Mouse (Mus musculus): Measurements from ENCODE around the gene Col25a1.

Col25a1 gene

GRCm38 (mm10) chr3:130252355-130252754, 121.1 kb downstream of the Col25a1 start:
- DNase-seq (ENCODE audit: low spot score) = no peak

GRCm38 (mm10) chr3:130256059-130256458, 124.8 kb downstream of the Col25a1 start:
- DNase-seq (ENCODE audit: low spot score) = no peak

DNA sequence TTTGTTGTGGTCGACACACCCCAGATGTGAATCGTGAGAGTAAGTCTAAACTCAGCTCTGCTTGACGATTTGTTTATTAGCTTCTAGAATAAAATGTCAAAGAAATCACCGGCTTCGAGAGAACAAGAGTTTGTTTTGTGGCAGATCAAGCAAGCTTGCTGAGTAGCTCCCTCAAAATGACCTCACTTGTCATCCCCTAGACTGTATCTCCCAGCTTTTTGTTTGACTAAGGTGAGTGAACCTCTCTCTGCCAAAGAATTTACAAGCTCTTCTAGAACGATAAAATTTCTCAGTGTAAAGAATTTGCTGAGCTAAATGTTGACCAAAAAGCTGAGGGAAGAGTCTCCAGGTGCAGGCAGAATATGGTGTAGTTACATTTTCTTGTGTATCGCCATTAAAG, 125.3 kb downstream of the Col25a1 start:
- no peak for DNase-seq (ENCODE audit: low spot score)

DNA sequence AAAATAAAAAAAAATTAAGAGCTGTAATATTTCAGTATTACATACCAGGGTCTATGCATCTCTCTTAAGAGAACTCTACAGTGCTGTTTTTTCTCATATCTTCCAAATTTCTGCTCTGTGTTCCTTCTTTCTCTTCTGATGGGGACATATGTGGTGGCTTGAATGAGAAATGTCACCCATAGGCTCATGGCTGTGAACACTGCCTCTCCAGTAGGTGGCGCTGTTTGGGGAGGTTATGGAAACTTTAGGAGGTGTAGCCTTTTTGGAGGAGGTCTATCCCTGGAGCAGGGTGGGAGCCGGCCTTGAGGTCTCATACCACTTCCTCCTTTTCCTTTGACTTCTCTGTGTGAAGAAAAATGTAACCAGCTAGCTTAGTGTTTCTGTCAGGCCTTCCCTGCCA, 128.4 kb downstream of the Col25a1 start:
- DNase-seq (ENCODE audit: low spot score) = no peak

DNA sequence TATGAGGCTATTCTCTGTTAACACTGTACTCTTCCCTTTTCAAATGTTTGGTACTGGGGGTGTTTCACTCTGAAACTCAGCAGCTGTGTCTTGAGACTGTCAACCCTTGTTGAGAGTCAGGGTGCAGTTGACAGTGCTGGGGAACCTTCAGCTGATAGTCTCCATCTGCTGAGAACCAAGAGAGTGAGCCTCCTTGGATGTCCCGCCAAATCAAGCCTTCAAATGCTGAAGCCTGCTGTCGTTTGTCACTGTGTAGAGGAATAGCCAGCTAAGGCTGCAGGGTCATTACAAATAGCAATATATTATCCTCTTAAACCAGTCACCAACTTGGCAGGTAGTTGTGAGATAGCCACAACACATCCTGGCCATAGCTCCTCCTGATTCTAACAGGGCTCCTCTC, 129.0 kb downstream of the Col25a1 start:
- peak; percentile 10 for DNase-seq (ENCODE audit: low spot score)

DNA sequence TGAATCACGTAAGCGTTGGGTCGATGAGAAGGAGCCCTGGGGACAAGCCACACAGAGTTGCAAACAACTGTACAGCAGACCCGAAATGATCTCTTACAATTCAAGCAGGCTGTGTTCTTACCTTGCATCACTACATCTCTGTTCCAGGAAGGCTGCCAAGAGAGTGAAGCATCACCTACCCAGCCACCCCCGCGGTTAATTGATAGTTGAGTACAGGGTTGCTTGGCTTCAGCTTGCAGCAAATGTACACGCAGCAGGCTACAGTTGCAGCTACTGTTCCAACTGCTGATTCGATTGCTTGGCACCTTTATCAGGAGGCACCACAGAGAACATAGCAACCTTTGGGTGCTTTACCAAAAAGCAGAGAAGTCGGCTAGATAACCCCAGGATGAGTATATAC, 133.8 kb downstream of the Col25a1 start:
- no peak for DNase-seq (ENCODE audit: low spot score)

DNA sequence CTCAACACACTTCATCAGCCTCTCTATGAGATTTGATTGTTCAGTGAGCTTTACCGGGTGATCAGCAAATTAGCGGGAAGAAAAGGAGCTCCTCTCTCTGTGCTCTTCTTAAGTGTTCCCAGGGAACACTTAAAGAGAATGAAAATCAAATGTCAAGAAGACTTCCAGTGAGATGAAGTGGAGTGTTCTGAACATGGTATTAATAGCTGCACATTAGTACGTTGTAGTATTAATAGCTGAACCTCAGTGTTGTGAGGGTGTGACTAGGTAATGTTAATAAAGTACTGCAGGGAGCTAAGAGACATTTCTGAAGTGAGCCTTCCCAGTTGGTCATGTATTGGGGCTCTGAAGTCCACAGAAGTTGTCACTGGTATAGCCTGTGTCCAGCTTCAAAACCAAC, 139.2 kb downstream of the Col25a1 start:
- DNase-seq (ENCODE audit: low spot score) = no peak

DNA sequence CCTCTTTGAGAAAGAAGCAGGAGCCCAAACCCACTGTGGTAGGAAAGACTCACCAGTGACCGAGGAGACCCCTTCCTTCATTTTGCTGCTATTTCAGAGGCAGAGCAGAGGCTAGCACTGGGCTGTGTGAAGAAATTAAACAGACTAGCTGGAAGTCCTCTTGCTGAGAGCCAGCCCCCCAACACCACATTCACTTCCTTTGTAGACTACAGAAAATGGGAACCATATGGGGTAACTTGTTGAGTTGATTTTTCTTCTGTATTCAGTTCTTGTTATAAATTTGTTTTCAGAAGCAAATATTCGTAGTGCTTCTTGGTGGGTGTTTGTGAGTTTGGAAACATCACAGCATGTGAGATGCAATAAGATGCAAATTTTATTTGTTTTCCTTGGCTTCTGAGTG, 142.6 kb downstream of the Col25a1 start:
- no peak for DNase-seq (ENCODE audit: low spot score)

DNA sequence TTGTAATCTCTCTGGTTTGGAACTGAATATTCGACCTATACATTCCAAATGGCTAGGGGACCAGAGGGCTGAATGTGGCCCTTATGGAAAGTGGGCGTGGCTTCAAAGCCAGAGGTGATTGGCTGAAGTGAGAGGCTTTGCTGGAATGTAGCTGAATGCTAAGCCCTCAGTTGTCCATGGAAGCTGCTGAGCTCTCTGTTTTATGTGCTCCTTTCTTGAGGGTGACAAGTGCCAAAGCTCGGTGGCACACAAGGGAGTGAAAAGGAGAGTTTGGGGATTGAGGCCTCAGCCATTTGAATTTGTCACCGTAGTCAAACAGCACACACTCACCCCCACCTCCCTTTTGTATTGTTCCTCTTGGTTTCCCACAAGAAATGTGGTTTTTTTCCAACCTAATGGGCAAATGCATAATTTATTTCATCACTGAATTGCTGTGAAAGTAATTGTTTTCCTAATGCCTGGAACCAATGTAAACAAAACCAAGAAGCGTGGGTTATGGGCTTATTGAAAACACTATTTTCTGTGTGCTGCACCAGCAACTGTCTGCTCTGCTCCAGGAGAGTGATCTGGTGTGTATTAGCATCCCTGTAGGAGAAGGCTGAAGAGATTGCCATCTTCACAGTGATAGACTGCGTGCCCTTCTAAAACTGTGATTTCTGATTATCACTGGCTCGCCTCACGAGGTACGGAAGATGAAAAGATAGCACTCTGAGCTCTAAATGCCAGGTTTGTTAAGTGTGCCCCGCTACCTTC, 147.2 kb downstream of the Col25a1 start:
- no peak for DNase-seq (ENCODE audit: low spot score)

DNA sequence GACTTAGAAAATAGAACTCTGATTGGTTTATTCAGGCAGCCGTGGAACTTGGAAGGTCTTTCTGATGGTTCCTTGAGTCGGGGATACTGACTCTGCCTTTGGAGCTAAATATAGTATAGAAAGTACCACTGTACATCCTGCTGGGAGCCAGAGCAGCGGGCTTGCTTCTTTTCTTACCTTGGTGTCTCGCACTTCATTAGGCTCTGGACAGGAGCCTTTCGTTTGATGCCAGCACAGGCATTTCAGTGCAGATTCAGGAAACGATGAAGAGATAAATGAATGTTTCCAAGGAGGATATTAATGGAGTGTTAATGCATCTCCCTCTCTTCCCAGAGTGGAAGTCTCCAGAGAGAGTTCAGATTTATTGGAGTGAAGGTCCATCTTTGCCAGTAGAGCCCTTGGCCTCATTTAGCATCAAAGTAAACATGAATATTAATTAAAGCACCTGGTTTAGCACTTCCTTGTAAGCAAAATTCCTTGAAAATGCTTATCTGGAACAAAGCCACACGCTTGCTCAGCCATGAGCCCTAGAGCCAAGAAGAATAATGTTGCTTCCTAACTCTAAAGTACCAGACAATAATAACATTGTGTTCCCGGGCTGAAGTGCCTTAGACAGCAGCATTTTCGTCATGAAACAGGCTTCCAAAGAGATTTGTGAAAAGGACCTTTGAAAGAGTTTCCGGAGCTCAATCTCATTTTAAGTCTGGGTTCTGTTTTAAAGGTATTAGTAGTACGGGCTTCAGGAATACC, 151.9 kb downstream of the Col25a1 start:
- DNase-seq (ENCODE audit: low spot score) = peak; percentile 1

- no peak for DNase-seq (ENCODE audit: low spot score)
These were observed 156.8 kb downstream of the Col25a1 start for GRCm38 (mm10) chr3:130288102-130288501.

DNA sequence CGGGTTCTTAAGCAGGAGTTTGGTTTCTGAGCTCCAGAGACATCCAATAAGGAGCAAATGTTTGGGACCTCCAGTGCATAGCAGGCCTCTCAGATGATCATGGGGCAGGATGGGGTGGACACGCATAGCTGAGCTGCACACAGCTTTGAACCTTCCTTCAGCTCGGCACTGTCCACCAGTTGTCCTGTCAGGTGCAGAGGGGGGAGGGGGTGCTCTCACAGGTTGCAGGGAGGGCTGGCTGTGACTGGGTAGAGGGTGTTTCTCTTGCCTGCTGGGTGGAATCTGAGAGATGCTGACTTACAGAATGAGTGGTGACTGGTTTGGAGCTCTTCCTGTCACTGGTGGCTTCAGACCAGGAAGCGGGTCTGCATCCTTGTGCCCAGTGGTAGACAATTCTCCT, 157.5 kb downstream of the Col25a1 start:
- DNase-seq (ENCODE audit: low spot score) = no peak

DNA sequence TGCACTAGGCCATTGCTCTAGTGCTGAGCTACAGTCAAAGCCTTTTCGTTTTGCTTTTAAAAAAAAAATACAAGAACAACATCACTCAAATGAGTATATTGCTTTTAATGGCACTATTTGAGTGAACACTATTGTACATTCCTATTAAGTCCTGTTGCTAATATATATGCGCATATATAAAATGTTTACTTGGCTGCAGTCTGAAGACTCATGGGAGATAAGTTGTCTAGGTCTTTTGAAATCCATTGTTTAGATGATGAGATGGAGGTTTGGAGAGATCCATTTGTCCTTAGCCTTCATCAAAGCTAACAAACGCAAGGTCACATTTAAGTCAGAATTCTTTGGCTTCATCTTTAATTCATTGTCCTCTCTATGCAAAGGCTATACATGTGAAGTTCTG, 157.9 kb downstream of the Col25a1 start:
- no peak for DNase-seq (ENCODE audit: low spot score)

GRCm38 (mm10) chr3:130290175-130290574, 158.9 kb downstream of the Col25a1 start:
- no peak for DNase-seq (ENCODE audit: low spot score)

- DNase-seq (ENCODE audit: low spot score) = no peak
These were observed 159.4 kb downstream of the Col25a1 start for GRCm38 (mm10) chr3:130290672-130291071.

DNA sequence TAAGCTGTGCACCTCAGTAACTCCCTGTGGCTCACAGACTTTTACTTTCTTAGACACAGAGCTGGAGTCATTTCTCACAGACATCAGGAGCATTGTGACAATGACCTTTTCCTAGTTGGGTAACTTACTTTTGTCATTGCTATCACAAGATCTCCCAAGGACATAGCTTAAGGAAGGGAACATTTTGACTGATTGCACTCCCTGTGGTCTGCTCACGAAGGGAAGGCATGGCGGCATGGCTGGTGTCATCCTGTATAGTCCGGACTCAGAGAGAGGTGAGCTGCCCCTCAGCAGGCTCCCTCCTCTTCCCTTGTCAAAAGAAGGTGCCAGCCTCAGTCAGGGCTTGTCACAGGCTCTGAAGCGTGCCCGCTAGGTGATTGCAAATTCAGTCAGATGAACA, 160.6 kb downstream of the Col25a1 start:
- DNase-seq (ENCODE audit: low spot score) = no peak

DNA sequence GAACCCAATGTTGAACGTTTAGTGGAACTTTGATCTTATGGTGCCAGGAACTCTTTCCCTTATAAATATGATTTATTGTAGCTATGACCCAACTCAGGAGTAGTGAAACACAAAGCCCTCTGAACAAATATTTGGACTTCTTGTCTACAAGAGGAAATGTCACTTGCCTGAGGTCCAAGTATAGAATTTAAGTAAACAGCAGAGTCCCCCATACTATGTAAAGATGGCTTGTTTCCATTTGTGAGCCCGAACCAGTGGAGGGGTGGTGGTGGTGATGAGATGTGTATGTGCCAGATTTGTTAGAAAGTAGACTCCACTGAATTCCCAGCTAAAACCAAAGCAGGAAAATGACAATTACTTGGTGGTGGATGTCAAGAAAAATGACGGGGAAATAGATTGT, 169.2 kb downstream of the Col25a1 start:
- no peak for DNase-seq (ENCODE audit: low spot score)

GRCm38 (mm10) chr3:130303597-130303996, 172.3 kb downstream of the Col25a1 start:
- no peak for DNase-seq (ENCODE audit: low spot score)

- DNase-seq (ENCODE audit: low spot score) = no peak
These were observed 173.5 kb downstream of the Col25a1 start for GRCm38 (mm10) chr3:130304827-130305226.

DNA sequence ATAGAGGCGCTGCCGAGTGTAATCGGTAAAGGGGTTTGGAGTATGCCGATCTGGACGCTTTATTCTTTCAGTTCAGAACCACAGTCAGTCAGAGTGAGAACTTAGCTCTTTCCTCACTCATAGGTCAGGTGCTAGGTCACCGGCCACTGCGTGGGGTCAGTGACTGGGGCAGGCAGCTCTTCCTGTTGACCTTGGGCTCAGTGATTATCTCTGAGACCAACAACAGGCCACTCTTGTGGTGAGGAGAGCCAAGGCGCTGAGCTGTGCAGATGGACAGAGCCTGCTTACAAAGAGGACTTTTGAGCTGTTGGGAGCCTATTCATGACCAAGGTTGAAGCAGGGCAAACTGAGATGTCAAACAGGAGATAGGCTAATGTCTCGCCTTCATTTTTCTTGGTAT, 174.4 kb downstream of the Col25a1 start:
- no peak for DNase-seq (ENCODE audit: low spot score)

- no peak for DNase-seq (ENCODE audit: low spot score)
These were observed 178.0 kb downstream of the Col25a1 start for GRCm38 (mm10) chr3:130309277-130309676.

DNA sequence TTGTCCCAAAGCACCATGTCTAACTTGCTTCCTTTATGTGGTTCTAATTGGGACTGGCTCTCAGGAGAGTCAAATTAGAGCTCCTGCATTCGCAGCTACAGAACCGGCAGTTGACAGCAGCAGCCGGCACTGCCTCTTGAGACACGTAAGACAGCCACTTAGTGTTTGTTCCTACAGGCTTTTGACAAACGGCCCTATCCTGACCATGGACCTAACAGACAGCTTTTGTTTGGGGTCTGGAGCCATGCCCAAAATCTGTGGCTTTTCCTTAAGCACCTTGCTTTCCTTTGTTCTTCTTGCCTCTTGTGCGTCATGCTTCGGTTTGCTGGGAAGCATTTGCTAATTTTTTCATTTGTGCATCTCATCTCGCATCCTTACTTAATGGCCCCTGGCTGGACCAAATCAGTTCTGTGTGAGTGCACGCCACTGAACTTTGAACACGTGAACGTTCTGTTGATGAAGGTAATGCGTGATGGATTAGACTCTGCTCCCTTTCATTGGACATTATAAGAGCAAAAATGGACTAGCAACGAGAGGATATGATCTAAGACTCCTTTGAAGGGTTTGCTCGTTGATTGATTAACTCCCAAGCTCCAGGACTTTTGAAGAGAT, 179.5 kb downstream of the Col25a1 start:
- no peak for DNase-seq (ENCODE audit: low spot score)

- no peak for DNase-seq (ENCODE audit: low spot score)
These were observed 181.9 kb downstream of the Col25a1 start for GRCm38 (mm10) chr3:130313246-130313645.

All from lung, postnatal 25 days (tissue).